Mouse (Mus musculus) mouse trophoblast stem cell (cell line): ENCODE data around the gene Npm1.

ENCODE experiments used
- in situ Hi-C, 2 experiments: fragments of 300-500 bp; cut with MseI, MboI; formaldehyde crosslinking; loops; 2 replicates in 1 of 2; 3 replicates in 1 of 2; pipeline ENCODE4 v1.15.1; 2025

Npm1 gene

GRCm38 (mm10) chr11:33162998-33163506 is at the start of gene Npm1:
Gene Npm1, minus strand, starts transcription at chr11:33163206.
- in situ Hi-C loops = no loop called here

- in situ Hi-C loops = no loop called here
Measured at GRCm38 (mm10) chr11:33207411-33207810, 44.4 kb upstream of the Npm1 start.

- in situ Hi-C loops = no loop called here
Measured at GRCm38 (mm10) chr11:33204966-33205365, 42.0 kb upstream of the Npm1 start.

- in situ Hi-C loops = no loop called here
Measured at GRCm38 (mm10) chr11:33204329-33204705, 41.3 kb upstream of the Npm1 start.

GRCm38 (mm10) chr11:33203383-33204328 is 40.6 kb upstream of the Npm1 start, which contains the start of gene Tlx3:
Gene Tlx3, minus strand, starts transcription at chr11:33203589.
- in situ Hi-C loops = no loop called here

- in situ Hi-C loops = no loop called here
Measured at GRCm38 (mm10) chr11:33202972-33203371, 40.0 kb upstream of the Npm1 start.

- in situ Hi-C loops = no loop called here
Measured at GRCm38 (mm10) chr11:33202296-33202695, 39.3 kb upstream of the Npm1 start.

- in situ Hi-C loops = no loop called here
Measured at GRCm38 (mm10) chr11:33201626-33202010, 38.6 kb upstream of the Npm1 start.

GRCm38 (mm10) chr11:33200764-33201625 is 38.0 kb upstream of the Npm1 start:
- in situ Hi-C loops = no loop called here

- in situ Hi-C loops = loop anchor here in 1 of 2 experiments (25.0 kb wide), 3 partner anchors 412 to 712 kb away; no protein-coding TSS in a partner anchor
Measured at GRCm38 (mm10) chr11:33199906-33200763, 37.1 kb upstream of the Npm1 start.

- in situ Hi-C loops = loop anchor here in 1 of 2 experiments (25.0 kb wide), 3 partner anchors 413 to 713 kb away; no protein-coding TSS in a partner anchor
Measured at GRCm38 (mm10) chr11:33199117-33199514, 36.1 kb upstream of the Npm1 start.

GRCm38 (mm10) chr11:33198351-33199116 is 35.5 kb upstream of the Npm1 start:
- in situ Hi-C loops = loop anchor here in 1 of 2 experiments (25.0 kb wide), 3 partner anchors 414 to 714 kb away; no protein-coding TSS in a partner anchor

- in situ Hi-C loops = loop anchor here in 1 of 2 experiments (25.0 kb wide), 3 partner anchors 415 to 715 kb away; no protein-coding TSS in a partner anchor
Measured at GRCm38 (mm10) chr11:33197673-33198072, 34.7 kb upstream of the Npm1 start.

- in situ Hi-C loops = loop anchor here in 1 of 2 experiments (25.0 kb wide), 3 partner anchors 415 to 715 kb away; no protein-coding TSS in a partner anchor
Measured at GRCm38 (mm10) chr11:33197133-33197514, 34.1 kb upstream of the Npm1 start.

- in situ Hi-C loops = loop anchor here in 1 of 2 experiments (25.0 kb wide), 3 partner anchors 416 to 716 kb away; no protein-coding TSS in a partner anchor
Measured at GRCm38 (mm10) chr11:33196447-33197132, 33.6 kb upstream of the Npm1 start.

- in situ Hi-C loops = loop anchor here in 1 of 2 experiments (25.0 kb wide), 3 partner anchors 417 to 717 kb away; no protein-coding TSS in a partner anchor
Measured at GRCm38 (mm10) chr11:33195531-33196446, 32.8 kb upstream of the Npm1 start.

GRCm38 (mm10) chr11:33195061-33195460 is 32.1 kb upstream of the Npm1 start:
- in situ Hi-C loops = loop anchor here in 1 of 2 experiments (25.0 kb wide), 3 partner anchors 417 to 717 kb away; no protein-coding TSS in a partner anchor

- in situ Hi-C loops = loop anchor here in 1 of 2 experiments (25.0 kb wide), 3 partner anchors 419 to 719 kb away; no protein-coding TSS in a partner anchor
Measured at GRCm38 (mm10) chr11:33193695-33194094, 30.7 kb upstream of the Npm1 start.
